ENCODE assay signal across 17 mouse cellular contexts in genomic region chr5:30855674-30856073, GRCm38 (mm10). TPM values are rescaled to one million over a fixed set of nuclear protein-coding genes. Genes with fewer than 3 reads are reported as not detected.
A peak's percentile ranks its signal among the peaks of the same experiment; 100 is the strongest.
DNase-seq lines count a peak whose midpoint lies in the region; ATAC-seq and TF ChIP-seq lines count a peak whose summit lies in the region.
"Had no signal": no experiment of that assay in that cellular context is flagged by ENCODE, and none has a peak within 500 bp of the region (broad histone marks: within the 10 kb centered on the region; RNA-seq: fewer than 3 reads in every experiment).

No protein-coding gene starts in this region.

- TF ChIP-seq CTCF in small intestine, adult 2 months (IDR thresholded peaks at IDR 0.05; ENCODE audit: extremely low read depth, insufficient read length, insufficient replicate concordance, low read depth, low read length), result peak; percentile 46; the same call in 1 of the 2 replicates

- H3K27ac ChIP-seq in intestine, embryonic 16.5 days (ENCODE audit: low read length), result no peak overlapping the region
- no peak overlapping the region for H3K27ac ChIP-seq in intestine, embryonic 15.5 days
- H3K27ac ChIP-seq in brown adipose tissue, adult 24 weeks (replicated peaks; ENCODE audit: low read depth, low read length), result 0 out of 2 replicates have a peak overlapping the region, but pooled peaks have one; percentile 1
- H3K27ac ChIP-seq in small intestine, adult 2 months (ENCODE audit: insufficient read depth, low read depth, low read length), result no peak overlapping the region
- H3K27ac ChIP-seq: embryonic facial prominence, embryonic 15.5 days; hindbrain, embryonic 15.5 days; limb, embryonic 13.5 days had no signal

- H3K4me1 ChIP-seq in intestine, embryonic 16.5 days (ENCODE audit: control insufficient read depth, insufficient read depth, low read length), result peaks cover 8% of the 10 kb centered on the region; the same call in 1 of the 2 replicates
- H3K4me1 ChIP-seq in intestine, embryonic 15.5 days (replicated peaks), result 0 out of 2 replicates have a peak, but pooled peaks cover 3% of the 10 kb centered on the region
- no peaks in the 10 kb centered on the region for H3K4me1 ChIP-seq in brown adipose tissue, adult 24 weeks (ENCODE audit: control insufficient read depth, insufficient read depth, insufficient read length, low read length)
- H3K4me1 ChIP-seq in small intestine, adult 2 months (ENCODE audit: control insufficient read depth, insufficient read depth, insufficient read length, low read length), result peaks cover 9% of the 10 kb centered on the region; the same call in 1 of the 2 replicates
- H3K4me1 ChIP-seq: hindbrain, embryonic 15.5 days; limb, embryonic 13.5 days had no signal

- peaks cover 4% of the 10 kb centered on the region; the same call in 1 of the 2 replicates for H3K9me3 ChIP-seq in intestine, embryonic 16.5 days (ENCODE audit: control insufficient read depth, low read length)
- H3K9me3 ChIP-seq in intestine, embryonic 15.5 days, result no peaks in the 10 kb centered on the region
- H3K9me3 ChIP-seq: embryonic facial prominence, embryonic 15.5 days; hindbrain, embryonic 15.5 days; limb, embryonic 13.5 days; megakaryocyte, embryonic 14.5 days had no signal

- ATAC-seq in intestine, embryonic 16.5 days, result peak; percentile 31; the same call in 1 of the 2 replicates
- no peak for ATAC-seq in intestine, embryonic 15.5 days
- ATAC-seq: forebrain, embryonic 16.5 days had no signal

- no peak overlapping the region for H3K4me2 ChIP-seq in intestine, embryonic 16.5 days (ENCODE audit: low read depth, low read length)
- no peak overlapping the region for H3K4me2 ChIP-seq in intestine, embryonic 15.5 days (replicated peaks)
- H3K4me2 ChIP-seq: embryonic facial prominence, embryonic 15.5 days; hindbrain, embryonic 15.5 days; limb, embryonic 13.5 days had no signal

- H3K4me3 ChIP-seq in intestine, embryonic 16.5 days (ENCODE audit: low read length), result no peak overlapping the region
- no peak overlapping the region for H3K4me3 ChIP-seq in intestine, embryonic 15.5 days (replicated peaks)
- no peak overlapping the region for H3K4me3 ChIP-seq in brown adipose tissue, adult 24 weeks (ENCODE audit: insufficient read depth, low read depth, low read length)
- H3K4me3 ChIP-seq in small intestine, adult 2 months (ENCODE audit: low read depth, low read length), result no peak overlapping the region
- H3K4me3 ChIP-seq: embryonic facial prominence, embryonic 15.5 days; hindbrain, embryonic 15.5 days; limb, embryonic 13.5 days; megakaryocyte, embryonic 14.5 days; myocyte had no signal

- no peak for TF ChIP-seq POLR2A in small intestine, adult 2 months (IDR thresholded peaks at IDR 0.05; ENCODE audit: low read depth, low read length)

- DNase-seq in retina, embryonic 14.5 days (ENCODE audit: low spot score), result peak; percentile 46
- DNase-seq in retina, postnatal 1 day, result no peak
- DNase-seq in layer of hippocampus, postnatal 25 days (ENCODE audit: extremely low spot score in 1 of 2, low spot score in 1 of 2), result no peak
- no peak for DNase-seq in frontal cortex, postnatal 10 days (ENCODE audit: low spot score in 2 of 2)
- DNase-seq: cerebellum, adult 9-11 months; layer of hippocampus, postnatal 36 days; thymus, postnatal 25 days had no signal

- no peaks in the 10 kb centered on the region for H3K27me3 ChIP-seq in intestine, embryonic 16.5 days (replicated peaks; ENCODE audit: control insufficient read depth, insufficient read depth, low read length)
- no peaks in the 10 kb centered on the region for H3K27me3 ChIP-seq in intestine, embryonic 15.5 days (replicated peaks)
- no peaks in the 10 kb centered on the region for H3K27me3 ChIP-seq in small intestine, adult 2 months (ENCODE audit: control insufficient read depth, insufficient read depth, low read length)
- H3K27me3 ChIP-seq: embryonic facial prominence, embryonic 15.5 days; hindbrain, embryonic 15.5 days; limb, embryonic 13.5 days had no signal

- H3K36me3 ChIP-seq in intestine, embryonic 16.5 days (ENCODE audit: control insufficient read depth, insufficient read depth, low read length), result no peaks in the 10 kb centered on the region
- H3K36me3 ChIP-seq in intestine, embryonic 15.5 days, result no peaks in the 10 kb centered on the region
- H3K36me3 ChIP-seq in small intestine, adult 2 months (ENCODE audit: control insufficient read depth, insufficient read depth, low read length), result no peaks in the 10 kb centered on the region
- H3K36me3 ChIP-seq: embryonic facial prominence, embryonic 15.5 days; hindbrain, embryonic 15.5 days; limb, embryonic 13.5 days had no signal

- no peak overlapping the region for H3K9ac ChIP-seq in intestine, embryonic 16.5 days (ENCODE audit: low read depth, low read length)
- no peak overlapping the region for H3K9ac ChIP-seq in intestine, embryonic 15.5 days
- H3K9ac ChIP-seq: embryonic facial prominence, embryonic 15.5 days; hindbrain, embryonic 15.5 days; limb, embryonic 13.5 days had no signal

- WGBS in intestine, embryonic 16.5 days, result 48% methylated on average over 3 of the region's 3 CpGs
- 50% methylated on average over 3 of the region's 3 CpGs for WGBS in intestine, embryonic 15.5 days
- WGBS in small intestine, adult 2 months, result 21% methylated on average over 3 of the region's 3 CpGs

RNA-seq across cellular contexts. Expression of gene Tmem214, which starts 12.1 kb away (rescaled TPM):
- 76.5 and 81.0 TPM in 2 replicates for polyA plus RNA-seq in intestine, embryonic 16.5 days (2015; fragmentation: Nextera tagmentation; extraction: Ambion mirVana)
- 72.3 and 76.3 TPM in 2 replicates for polyA plus RNA-seq in intestine, embryonic 15.5 days (2015; fragmentation: Nextera tagmentation; extraction: Ambion mirVana)
- 18.2 and 30.3 TPM in 2 replicates for polyA plus RNA-seq in brown adipose tissue, adult 24 weeks (2012; ENCODE audit: insufficient read depth, insufficient read length, missing spikeins)
- 77.1 and 115 TPM in 2 replicates for polyA plus RNA-seq in small intestine, adult 2 months (2012; rRNA removed)
- total RNA-seq in layer of hippocampus, postnatal 25 days (2021), result 10 to 100 TPM; 60.4 to 60.8 TPM

RNA-seq across cellular contexts. Expression of gene Agbl5, which starts 32.8 kb away (rescaled TPM):
- 13.9 and 16.3 TPM in 2 replicates for polyA plus RNA-seq in intestine, embryonic 16.5 days (2015; fragmentation: Nextera tagmentation; extraction: Ambion mirVana)
- polyA plus RNA-seq in intestine, embryonic 15.5 days (2015; fragmentation: Nextera tagmentation; extraction: Ambion mirVana), result 13.9 and 16.4 TPM in 2 replicates
- 1.7 and 2.9 TPM in 2 replicates for polyA plus RNA-seq in brown adipose tissue, adult 24 weeks (2012; ENCODE audit: insufficient read depth, insufficient read length, missing spikeins)
- 4.1 and 10.2 TPM in 2 replicates for polyA plus RNA-seq in small intestine, adult 2 months (2012; rRNA removed)
- 10 to 100 TPM; 13.0 to 14.5 TPM for total RNA-seq in layer of hippocampus, postnatal 25 days (2021)

RNA-seq across cellular contexts. Expression of gene Mapre3, which starts 41.2 kb away (rescaled TPM):
- 14.0 and 15.4 TPM in 2 replicates for polyA plus RNA-seq in intestine, embryonic 16.5 days (2015; fragmentation: Nextera tagmentation; extraction: Ambion mirVana)
- polyA plus RNA-seq in intestine, embryonic 15.5 days (2015; fragmentation: Nextera tagmentation; extraction: Ambion mirVana), result 17.4 and 17.5 TPM in 2 replicates
- polyA plus RNA-seq in brown adipose tissue, adult 24 weeks (2012; ENCODE audit: insufficient read depth, insufficient read length, missing spikeins), result 35.6 and 69.3 TPM in 2 replicates
- polyA plus RNA-seq in small intestine, adult 2 months (2012; rRNA removed), result 26.2 and 28.7 TPM in 2 replicates
- total RNA-seq in layer of hippocampus, postnatal 25 days (2021), result 100 to 1,000 TPM; 230 to 250 TPM

RNA-seq across cellular contexts. Expression of gene Ost4, which starts 51.9 kb away (rescaled TPM):
- polyA plus RNA-seq in intestine, embryonic 16.5 days (2015; fragmentation: Nextera tagmentation; extraction: Ambion mirVana), result 459 and 477 TPM in 2 replicates
- 449 and 476 TPM in 2 replicates for polyA plus RNA-seq in intestine, embryonic 15.5 days (2015; fragmentation: Nextera tagmentation; extraction: Ambion mirVana)
- 357 and 467 TPM in 2 replicates for polyA plus RNA-seq in brown adipose tissue, adult 24 weeks (2012; ENCODE audit: insufficient read depth, insufficient read length, missing spikeins)
- 161 and 211 TPM in 2 replicates for polyA plus RNA-seq in small intestine, adult 2 months (2012; rRNA removed)
- 100 to 1,000 TPM in 1 of 2 experiments, 10 to 100 TPM in 1; 92.7 to 101 TPM for total RNA-seq in layer of hippocampus, postnatal 25 days (2021)

RNA-seq across cellular contexts. Expression of gene Emilin1, which starts 57.5 kb away (rescaled TPM):
- polyA plus RNA-seq in intestine, embryonic 16.5 days (2015; fragmentation: Nextera tagmentation; extraction: Ambion mirVana), result 173 and 177 TPM in 2 replicates
- polyA plus RNA-seq in intestine, embryonic 15.5 days (2015; fragmentation: Nextera tagmentation; extraction: Ambion mirVana), result 183 and 190 TPM in 2 replicates
- 2.4 and 3.6 TPM in 2 replicates for polyA plus RNA-seq in brown adipose tissue, adult 24 weeks (2012; ENCODE audit: insufficient read depth, insufficient read length, missing spikeins)
- 51.8 and 81.9 TPM in 2 replicates for polyA plus RNA-seq in small intestine, adult 2 months (2012; rRNA removed)
- total RNA-seq in layer of hippocampus, postnatal 25 days (2021), result 1 to 10 TPM; 2.5 to 3.4 TPM
